Mouse (Mus musculus): Measurements from ENCODE around the gene Sfxn1. TPM values are rescaled to one million over a fixed set of nuclear protein-coding genes. Genes with fewer than 3 reads are reported as not detected.

The Sfxn1 gene
- polyA plus RNA-seq, 1 experiment from 2014 or later: 87.5 TPM

Other genes starting within 250 kb of the Sfxn1 start
- 0.21 and 0.65 TPM in 2 replicates for gene Drd1, start 16.2 kb upstream of the Sfxn1 start, polyA plus RNA-seq (2014; fragmentation: Nextera tagmentation; extraction: Ambion mirVana)
- gene Hrh2, start 120.3 kb downstream of the Sfxn1 start, polyA plus RNA-seq (2014; fragmentation: Nextera tagmentation; extraction: Ambion mirVana): 0.24 TPM in 1 of 2 replicates, not detected in the other